Mouse (Mus musculus) mesoderm, embryonic 11.5 days (tissue): ENCODE data around the gene Gm9125.
"Not testable (repeated sequence)": the region's sequence is repeated elsewhere in the genome, so short reads cannot be mapped to it uniquely, and the experiment has no call there.

Source experiments
- DNase-seq: peaks from one replicate; pipeline ENCODE4 v3.0.0-alpha.2; 2012; ENCODE audit warnings: low read depth, low spot score

The Gm9125 gene

GRCm38 (mm10) chr3:94054785-94055184 lies at the start of gene Gm9125:
Gm9125 (minus strand) TSS chr3:94054885.
- DNase-seq: not testable (repeated sequence)

DNA sequence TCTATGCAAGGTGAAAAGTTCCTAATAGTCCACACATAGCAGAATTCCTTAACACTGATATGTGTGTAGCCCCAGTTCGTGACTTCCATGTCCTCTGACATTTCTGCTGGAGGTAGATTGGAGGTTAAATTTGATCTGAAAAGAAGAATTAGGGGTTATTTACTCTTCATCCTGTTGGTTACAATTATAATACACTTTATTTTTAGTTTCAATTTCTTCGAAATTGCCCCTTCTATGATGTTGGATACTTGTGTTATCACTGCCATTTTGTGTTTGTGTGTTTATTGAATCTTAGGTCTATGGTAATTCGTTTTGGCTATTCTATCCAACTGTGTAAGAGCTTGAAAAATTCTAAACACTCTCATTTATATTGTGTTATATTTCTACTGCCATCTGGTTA lies 17.9 kb upstream of the Gm9125 start, which contains the start of gene Gm10697:
Gene Gm10697 (minus strand): TSS at position 101 of the 400 bp plus-strand sequence.
- not testable (repeated sequence) for DNase-seq

DNA sequence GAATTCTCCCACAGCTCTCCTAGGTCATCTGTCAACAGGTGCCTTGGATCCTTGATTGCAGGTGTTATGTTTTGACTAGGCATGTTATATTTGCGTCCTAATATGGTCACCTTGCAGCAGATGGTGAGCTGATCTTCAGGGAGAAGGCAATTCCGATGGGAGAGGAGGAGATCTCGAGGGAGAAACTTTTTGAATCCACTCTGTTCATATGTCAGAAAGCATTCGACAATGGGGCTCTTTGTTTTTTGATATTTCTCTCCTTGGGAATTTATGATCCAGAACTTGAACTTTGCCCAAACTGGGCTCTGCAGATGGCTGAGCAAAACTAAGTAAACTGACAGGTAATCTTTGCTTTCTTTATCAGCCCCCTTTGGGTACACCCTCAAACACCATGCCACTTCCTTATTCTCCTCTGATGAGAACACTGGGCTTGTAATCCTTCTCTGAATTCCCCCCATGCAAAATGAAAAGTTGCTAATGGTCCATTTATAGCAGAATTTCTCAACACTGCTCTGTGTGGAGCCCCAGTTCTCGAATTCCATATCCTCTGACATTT lies 5.0 kb downstream of the Gm9125 start:
- not testable (repeated sequence) for DNase-seq

DNA sequence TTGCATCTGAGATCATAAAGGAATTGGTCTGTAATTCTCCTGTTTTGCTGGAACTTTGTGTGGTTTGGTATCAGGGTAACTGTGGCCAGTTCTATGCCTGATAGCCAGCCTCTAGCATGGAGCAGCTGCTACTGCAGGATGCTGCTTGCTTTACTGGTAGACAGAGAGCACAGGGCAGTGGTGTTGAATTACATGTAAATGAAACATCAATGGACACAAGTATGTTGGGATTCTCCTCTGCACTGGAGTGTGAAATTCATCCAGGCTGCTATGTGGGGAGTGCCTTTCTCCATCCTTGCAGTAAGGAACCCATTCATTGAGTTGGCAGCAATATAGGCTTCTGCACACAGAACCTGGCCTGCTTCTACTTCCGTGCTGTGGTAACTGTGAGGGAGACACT lies 16.4 kb downstream of the Gm9125 start:
- DNase-seq: not testable (repeated sequence)

DNA sequence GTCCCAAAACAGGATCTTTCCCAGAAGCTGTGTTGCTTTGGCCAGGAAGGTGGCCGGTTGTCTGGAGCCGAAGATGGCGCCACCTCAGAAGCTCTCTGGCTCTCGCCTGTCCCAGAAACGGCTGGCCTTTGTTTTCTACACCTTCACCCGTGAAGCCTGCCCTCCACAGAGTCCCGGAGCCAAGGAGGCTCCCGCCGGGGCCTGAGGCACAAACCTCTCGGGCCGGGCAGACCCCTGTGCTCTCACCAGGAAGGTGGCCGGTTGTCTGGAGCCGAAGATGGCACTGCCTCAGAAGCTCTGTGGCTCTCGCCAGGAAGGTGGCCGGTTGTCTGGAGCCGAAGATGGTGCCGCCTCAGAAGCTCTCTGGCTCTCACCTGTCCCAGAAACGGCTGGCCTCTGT lies 20.3 kb downstream of the Gm9125 start:
- not testable (repeated sequence) for DNase-seq
